Mouse (Mus musculus) thymus, adult 2 months (tissue): ENCODE results near the gene Cobl.

Experiments used
- CTCF ChIP-seq: fragments of 200-500 bp; IDR thresholded peaks from 2 replicates; pipeline ENCODE4 v1.5.1; 2012; ENCODE audit warnings: mild to moderate bottlenecking, control low read depth, low read length, moderate library complexity, borderline replicate concordance; ENCODE audit not compliant: control insufficient read depth, poor library complexity, insufficient read depth; ENCODE audit errors: extremely low read depth
- POLR2A ChIP-seq: fragments of 200-500 bp; IDR thresholded peaks from 2 replicates; pipeline ENCODE4 v1.6.1; 2012; ENCODE audit warnings: mild to moderate bottlenecking, low read length, control low read depth, moderate library complexity; ENCODE audit not compliant: control insufficient read depth, poor library complexity, insufficient read depth; ENCODE audit errors: extremely low read depth

DNA sequence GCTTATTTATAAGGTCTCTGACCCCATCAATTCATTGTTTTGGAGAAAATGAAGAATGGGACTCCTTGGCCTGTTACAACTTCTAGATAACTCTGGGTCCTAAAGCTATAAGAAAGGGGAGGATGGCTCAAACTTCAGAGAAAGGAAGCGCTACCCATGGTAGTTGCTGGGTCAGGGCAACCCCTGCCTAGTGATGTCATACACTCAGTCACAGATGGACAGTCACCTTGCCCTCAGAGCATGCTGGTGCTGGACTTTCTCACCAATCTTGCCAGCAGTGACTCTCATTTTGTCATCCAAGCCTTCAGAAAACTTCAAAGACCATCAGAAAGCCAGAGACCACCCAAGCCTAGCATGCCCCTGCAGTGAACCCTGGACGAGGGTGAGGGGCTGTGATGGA, 32.8 kb downstream of the Cobl start:
- TF ChIP-seq CTCF (no peak), POLR2A (no peak)
